In genomic region chr9:37147359-37147685, GRCm38 (mm10) we compare ENCODE assay signal across 7 mouse cellular contexts. TPM values are rescaled to one million over a fixed set of nuclear protein-coding genes. Genes with fewer than 3 reads are reported as not detected.
DNase-seq lines count a peak whose midpoint lies in the region; ATAC-seq and TF ChIP-seq lines count a peak whose summit lies in the region.

Gene Pknox2 (minus strand): TSS chr9:37147407.

- intact Hi-C loops in left cerebral cortex, postnatal 14 days (cut with DNase I): loop anchor here (5.0 to 10.0 kb wide), 3 partner anchors 113 to 250 kb away; no protein-coding TSS in a partner anchor

- TF ChIP-seq POLR2A in small intestine, adult 2 months (IDR thresholded peaks at IDR 0.05; ENCODE audit: low read depth, low read length): no peak

- 2% methylated on average over 8 of the region's 13 CpGs for WGBS in small intestine, adult 2 months

- peak; percentile 62 for ATAC-seq in common myeloid progenitor, adult 5-6 weeks (replicated peaks; ENCODE audit: low read depth, poor library complexity, severe bottlenecking)
- peak; percentile 43 for ATAC-seq in inflammation-experienced regulatory T-cells, adult 6 months
- peak; percentile 72 for ATAC-seq in megakaryocyte progenitor cell, adult 5-6 weeks (replicated peaks; ENCODE audit: poor library complexity)

- DNase-seq in adrenal gland, postnatal 10 days: peak; percentile 84
- peak; percentile 80 for DNase-seq in gastrocnemius, postnatal 25 days
- peak in 1 of 2 experiments; percentile 92 for DNase-seq in left cerebral cortex, postnatal 14 days (ENCODE audit: low spot score in 2 of 2)

- H3K4me3 ChIP-seq in small intestine, adult 2 months (ENCODE audit: low read depth, low read length): peak within 1 kb of the TSS; percentile 67

- TF ChIP-seq CTCF in small intestine, adult 2 months (IDR thresholded peaks at IDR 0.05; ENCODE audit: extremely low read depth, insufficient read length, insufficient replicate concordance, low read depth, low read length): no peak

- peaks cover 36% of the 10 kb centered on the region for H3K27me3 ChIP-seq in small intestine, adult 2 months (ENCODE audit: control insufficient read depth, insufficient read depth, low read length)

- H3K27ac ChIP-seq in small intestine, adult 2 months (ENCODE audit: insufficient read depth, low read depth, low read length): peak within 1 kb of the TSS; percentile 23

- no peaks in the 10 kb centered on the region for H3K36me3 ChIP-seq in small intestine, adult 2 months (ENCODE audit: control insufficient read depth, insufficient read depth, low read length)

- H3K4me1 ChIP-seq in small intestine, adult 2 months (ENCODE audit: control insufficient read depth, insufficient read depth, insufficient read length, low read length): peaks cover 4% of the 10 kb centered on the region; the same call in 1 of the 2 replicates

RNA-seq across cellular contexts. Expression of gene Pknox2, which starts in this region (rescaled TPM):
- 1 to 10 TPM; 3.3 to 6.3 TPM for total RNA-seq in adrenal gland, postnatal 10 days (2021)
- total RNA-seq in common myeloid progenitor, adult 5-6 weeks (2017): not detected in 2 replicates
- total RNA-seq in gastrocnemius, postnatal 25 days (2021): 10 to 100 TPM; 30.1 to 31.4 TPM
- not detected for polyA plus RNA-seq in inflammation-experienced regulatory T-cells, adult 6 months (2017; shearing (Covaris generic))
- 10 to 100 TPM; 77.8 to 78.8 TPM for total RNA-seq in left cerebral cortex, postnatal 14 days (2021)
- total RNA-seq in megakaryocyte progenitor cell, adult 5-6 weeks (2015): 0.20 TPM in 1 of 2 replicates, not detected in the other
- not detected in 2 replicates for total RNA-seq in megakaryocyte progenitor cell, adult 5-6 weeks (2017)
- polyA plus RNA-seq in small intestine, adult 2 months (2012; rRNA removed): 2.5 and 2.7 TPM in 2 replicates

Comparison
In these comparisons a context has a peak if more than half of its experiments do, and no peak if none do; other contexts are left out.
1. RNA of gene Pknox2 (total RNA-seq): 77.8 to 78.8 TPM in left cerebral cortex, postnatal 14 days and 30.1 to 31.4 TPM in gastrocnemius, postnatal 25 days; 3.3 to 6.3 TPM in adrenal gland, postnatal 10 days, not detected in common myeloid progenitor, adult 5-6 weeks and 0.20 TPM in megakaryocyte progenitor cell, adult 5-6 weeks; every median in the first group is over 4 times any median in the second.
2. Peak in ATAC-seq in common myeloid progenitor, adult 5-6 weeks; RNA of the gene not detected or under 1 TPM.
3. Peak in ATAC-seq in inflammation-experienced regulatory T-cells, adult 6 months; RNA of the gene not detected or under 1 TPM.
4. Peak in ATAC-seq in megakaryocyte progenitor cell, adult 5-6 weeks; RNA of the gene not detected or under 1 TPM.
5. Peak in every context shown above with its lines, with median percentiles within 50 percentile points of each other: ATAC-seq.